Mouse (Mus musculus) thymus, adult 18-20 months (tissue): ENCODE measurements around the gene Cd300ld5.
"Not testable (repeated sequence)": the region's sequence is repeated elsewhere in the genome, so short reads cannot be mapped to it uniquely, and the experiment has no call there.

ENCODE experiments used
- DNase-seq, 2 experiments: peaks; one replicate each; pipeline ENCODE4 v3.0.0; 2022; ENCODE audit warnings: mixed read lengths in 2 of 2

Gene Cd300ld5

GRCm38 (mm10) chr11:115037669-115038068 is at the start of gene Cd300ld5:
Cd300ld5 (minus strand) TSS chr11:115037769.
- DNase-seq, result not testable (repeated sequence)

GRCm38 (mm10) chr11:115086213-115086612 is 48.6 kb upstream of the Cd300ld5 start:
- DNase-seq, result no peak

GRCm38 (mm10) chr11:115085064-115085463 is 47.5 kb upstream of the Cd300ld5 start:
- no peak for DNase-seq

DNA sequence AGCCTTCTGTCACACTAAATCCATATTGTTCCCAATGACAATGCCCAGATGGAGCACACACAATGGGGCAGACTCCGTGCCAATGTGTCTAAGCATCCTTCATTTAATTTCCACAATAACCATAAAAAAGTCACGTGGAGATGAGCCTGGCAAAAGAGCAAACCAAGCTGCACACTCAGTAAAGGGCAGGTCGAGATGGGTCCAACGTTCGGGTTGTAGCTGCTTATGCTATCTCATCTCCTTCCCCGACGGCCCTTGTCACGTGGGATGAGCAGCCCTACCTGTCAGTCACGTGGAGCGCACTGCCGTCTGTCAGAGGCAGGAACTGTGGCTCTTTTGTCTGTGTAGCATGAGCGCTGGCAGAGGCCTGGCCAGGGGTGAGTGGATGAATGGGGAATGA is 47.0 kb upstream of the Cd300ld5 start:
- no peak for DNase-seq

DNA sequence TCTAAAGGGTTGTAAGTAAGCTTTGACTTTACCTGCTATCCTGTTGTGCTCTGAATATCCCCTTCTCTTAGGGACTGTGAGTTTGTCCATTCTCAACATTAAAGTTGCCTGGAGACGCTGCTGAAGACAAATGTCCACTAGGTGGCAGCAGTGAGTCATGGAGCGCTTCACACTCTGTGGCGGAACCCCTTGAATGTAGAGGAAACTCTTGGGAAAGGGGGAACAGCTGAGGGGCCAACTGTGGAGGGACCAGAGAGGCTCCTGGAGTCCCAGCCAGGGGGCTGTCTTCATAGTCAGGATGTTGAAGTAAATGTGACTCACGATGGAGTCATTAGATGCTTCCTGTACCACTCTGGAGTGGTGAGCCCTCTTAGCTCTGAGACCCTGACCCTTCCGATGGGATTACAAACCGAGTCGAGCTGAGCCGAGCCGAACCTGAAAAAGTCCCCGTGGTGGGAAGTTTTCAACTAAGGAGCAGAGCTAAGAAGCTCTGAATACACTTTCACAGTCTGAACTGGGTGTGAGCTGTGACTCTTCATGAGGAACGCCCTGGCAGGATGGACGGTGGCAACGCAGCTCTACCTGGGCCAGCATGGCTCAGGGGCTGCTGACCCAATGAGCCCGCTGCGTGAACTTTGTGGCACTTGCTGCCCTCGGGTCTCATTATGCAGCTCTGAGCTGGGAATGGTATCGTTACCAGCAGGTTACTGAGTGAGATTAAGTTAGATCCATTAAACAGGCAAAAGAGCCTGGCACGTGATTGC is 46.0 kb upstream of the Cd300ld5 start:
- peak; percentile 9 to 22 for DNase-seq

DNA sequence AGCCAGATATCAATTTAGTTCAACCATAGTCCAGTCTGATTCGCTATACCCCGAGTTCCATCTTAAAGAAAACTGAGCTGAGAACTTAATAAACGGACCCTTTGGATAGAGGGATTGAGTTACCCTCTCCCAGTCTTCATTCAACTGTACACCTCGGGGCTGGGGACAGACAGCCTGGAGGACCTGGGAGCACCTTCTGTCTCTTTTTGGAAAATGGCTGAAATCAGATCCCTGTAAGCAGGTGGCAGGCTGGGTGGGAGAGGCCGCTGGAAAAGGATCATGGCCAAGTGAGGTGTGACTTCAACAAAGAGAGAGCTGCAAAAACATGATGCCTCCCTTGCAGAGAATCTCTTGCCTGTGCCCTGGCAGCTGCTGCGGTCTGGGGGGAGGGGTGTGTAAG is 44.6 kb upstream of the Cd300ld5 start:
- DNase-seq, result no peak

- DNase-seq, result no peak
Observed at GRCm38 (mm10) chr11:115081373-115081772, 43.8 kb upstream of the Cd300ld5 start.

DNA sequence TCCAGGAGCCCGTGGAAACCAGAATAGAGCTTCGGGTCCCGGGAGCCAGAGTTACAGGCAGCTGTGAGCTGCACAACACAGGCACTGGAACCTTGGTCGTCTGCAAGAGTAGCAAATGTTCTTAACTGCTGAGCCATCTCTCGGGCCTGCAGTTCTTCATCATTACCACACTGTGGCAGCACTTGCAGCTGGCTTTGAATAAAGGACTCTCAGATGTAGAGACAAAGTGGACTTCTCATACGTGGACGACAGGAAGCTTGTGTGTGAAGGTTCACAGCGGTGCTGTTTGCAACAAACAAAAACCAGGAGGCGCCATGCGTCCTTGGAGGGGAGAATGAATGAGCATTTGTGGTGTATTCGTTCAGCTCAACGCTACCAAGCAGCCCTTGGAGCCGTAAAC is 43.3 kb upstream of the Cd300ld5 start:
- DNase-seq, result no peak

GRCm38 (mm10) chr11:115078680-115079079 is 41.1 kb upstream of the Cd300ld5 start:
- no peak for DNase-seq

DNA sequence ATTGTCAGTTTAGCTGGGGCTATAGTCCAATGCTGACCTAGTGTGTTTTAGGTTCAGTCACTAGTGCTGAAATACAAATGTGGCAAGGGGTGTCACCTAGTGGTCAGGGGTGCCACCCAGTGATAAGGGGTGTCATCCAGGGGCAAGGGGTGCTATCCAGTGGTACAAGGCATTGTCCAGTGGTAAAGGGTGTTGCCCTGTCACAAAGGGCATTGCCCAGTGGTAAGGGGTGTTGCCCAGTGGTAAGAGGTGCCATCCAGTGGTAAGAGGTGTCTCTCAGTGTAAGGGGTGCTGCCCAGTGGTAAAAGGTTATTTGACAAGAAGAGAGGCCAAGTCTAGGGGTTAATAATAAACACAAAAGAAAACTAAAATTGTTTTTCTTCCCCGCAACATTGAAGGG is 39.9 kb upstream of the Cd300ld5 start:
- no peak for DNase-seq

DNA sequence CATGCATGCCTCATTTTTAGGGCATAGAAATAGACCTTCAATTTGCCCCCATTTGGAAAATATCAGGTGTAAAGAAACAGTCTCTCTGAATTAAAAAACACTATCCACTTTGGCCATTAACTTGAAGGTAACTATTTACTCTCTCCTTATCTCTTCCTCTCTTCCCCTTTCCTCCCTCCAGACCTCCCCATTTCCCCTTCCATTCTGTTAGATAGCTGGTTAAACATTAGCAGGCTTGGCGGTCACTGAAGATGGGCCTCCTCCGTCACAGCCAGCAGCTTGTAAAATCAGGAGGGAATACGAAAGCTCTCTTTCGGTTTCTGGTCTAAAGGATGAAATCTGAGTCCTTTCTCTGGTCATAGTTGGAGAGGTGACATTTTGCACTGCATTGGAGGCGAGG is 38.3 kb upstream of the Cd300ld5 start:
- no peak for DNase-seq

DNA sequence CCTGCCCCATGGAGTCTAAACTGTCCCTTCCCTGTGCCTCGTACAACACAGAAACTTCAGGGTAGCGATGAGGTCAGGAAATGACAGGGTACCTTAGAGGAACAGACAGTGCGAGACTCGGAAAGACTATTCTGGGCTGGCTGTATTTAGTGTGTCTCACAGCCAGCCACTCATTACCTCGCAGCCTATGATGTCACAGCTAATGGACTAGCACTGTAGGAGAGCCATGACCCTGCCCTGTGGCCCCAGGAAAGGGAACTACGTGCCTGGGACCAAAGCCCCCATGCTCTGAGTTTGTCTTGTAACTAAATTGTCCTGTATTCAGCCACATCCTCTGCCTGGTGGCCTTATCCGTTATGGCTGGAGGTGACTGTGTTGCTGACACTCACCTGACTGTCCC is 37.8 kb upstream of the Cd300ld5 start:
- no peak for DNase-seq

- no peak for DNase-seq
Observed at GRCm38 (mm10) chr11:115073002-115073401, 35.4 kb upstream of the Cd300ld5 start.

- no peak for DNase-seq
Observed at GRCm38 (mm10) chr11:115071631-115072294, 34.2 kb upstream of the Cd300ld5 start.

DNA sequence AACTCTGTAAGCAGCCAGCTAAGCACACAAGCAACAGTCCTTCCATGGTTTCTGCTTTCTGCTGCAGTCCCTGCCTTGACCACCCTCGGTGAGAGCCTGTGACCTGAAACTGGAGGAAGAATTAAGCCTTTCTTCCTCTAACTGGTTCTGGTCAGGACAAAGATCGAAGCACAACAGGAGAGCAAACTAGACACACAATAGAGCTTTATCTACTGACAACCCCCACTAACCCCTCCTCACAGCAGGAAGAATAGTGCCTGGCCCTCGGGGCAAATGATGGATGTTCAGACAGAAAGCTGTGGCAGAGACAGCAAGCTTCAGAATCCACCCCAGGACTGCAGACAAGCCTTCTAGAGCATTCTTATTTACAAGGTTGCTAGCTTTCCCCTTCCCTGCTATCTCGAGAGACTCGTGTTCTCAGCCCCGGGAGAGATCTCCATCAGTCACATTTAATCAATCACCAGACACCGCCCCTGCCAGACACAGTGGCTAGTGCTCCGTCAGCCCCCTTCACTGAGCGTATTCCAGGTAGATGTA is 33.5 kb upstream of the Cd300ld5 start:
- no peak for DNase-seq

GRCm38 (mm10) chr11:115066768-115067167 is 29.2 kb upstream of the Cd300ld5 start:
- DNase-seq, result no peak

DNA sequence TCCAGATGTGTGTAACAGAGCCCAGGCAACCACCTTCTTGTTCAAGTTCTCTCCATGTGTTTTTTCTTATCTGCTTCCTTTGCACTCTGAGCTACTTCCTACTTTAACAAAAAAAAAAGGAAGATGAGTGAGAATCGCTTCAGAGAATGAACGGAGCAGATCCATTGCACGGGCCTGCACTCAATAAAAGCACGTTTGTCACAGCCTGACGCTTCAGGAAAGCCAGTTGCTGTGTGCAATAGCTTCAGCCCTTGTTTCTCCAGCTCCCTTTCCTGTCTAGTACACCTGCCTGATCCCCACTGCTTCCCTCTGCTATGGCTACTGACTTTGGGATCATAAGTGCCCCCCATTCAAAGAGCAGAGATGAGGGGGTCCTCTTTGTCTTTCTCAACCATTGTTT is 24.5 kb upstream of the Cd300ld5 start, which contains the start of gene Cd300e:
TSS of gene Cd300e (minus strand) at position 101 of the 400 bp plus-strand sequence.
- no peak for DNase-seq

DNA sequence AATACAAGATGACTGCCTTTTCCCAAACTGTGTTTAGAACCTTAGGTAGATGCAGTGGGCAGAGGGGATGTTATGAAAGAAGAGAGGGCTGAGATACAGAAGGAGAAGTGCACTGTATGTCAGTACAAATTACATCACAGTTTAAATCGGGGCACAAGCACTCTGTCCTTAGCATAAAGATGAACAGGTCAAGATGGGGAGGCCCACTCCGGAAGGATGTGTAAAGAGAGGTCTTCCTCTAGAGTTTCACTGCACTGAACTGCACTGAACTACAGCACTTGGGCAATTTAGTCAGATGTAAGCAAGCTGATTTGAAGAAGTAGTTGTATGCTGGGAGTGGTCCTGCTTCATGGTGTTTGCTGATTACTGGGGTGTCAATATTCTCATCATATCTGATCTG is 22.2 kb upstream of the Cd300ld5 start:
- no peak for DNase-seq

DNA sequence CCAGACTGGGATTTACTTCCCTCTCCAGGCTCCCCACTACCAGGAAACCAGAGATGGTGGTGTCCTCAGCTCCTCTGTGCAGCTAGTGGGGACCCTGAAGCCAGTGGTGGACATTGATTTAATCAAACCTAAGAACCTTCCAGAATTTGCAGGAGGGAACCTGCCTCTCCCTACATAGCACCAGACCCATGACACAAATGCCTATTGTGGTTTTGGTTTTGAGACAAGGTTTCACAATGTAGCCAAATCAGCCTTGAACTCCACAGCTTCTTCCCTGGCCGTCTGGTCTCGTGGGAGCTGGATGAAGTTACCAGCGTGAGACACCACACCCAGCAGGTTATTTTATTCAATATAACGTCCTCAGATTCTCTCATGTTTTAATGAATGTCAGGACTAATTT is 21.1 kb upstream of the Cd300ld5 start:
- DNase-seq, result no peak

GRCm38 (mm10) chr11:115054537-115054936 is 17.0 kb upstream of the Cd300ld5 start:
- no peak for DNase-seq

DNA sequence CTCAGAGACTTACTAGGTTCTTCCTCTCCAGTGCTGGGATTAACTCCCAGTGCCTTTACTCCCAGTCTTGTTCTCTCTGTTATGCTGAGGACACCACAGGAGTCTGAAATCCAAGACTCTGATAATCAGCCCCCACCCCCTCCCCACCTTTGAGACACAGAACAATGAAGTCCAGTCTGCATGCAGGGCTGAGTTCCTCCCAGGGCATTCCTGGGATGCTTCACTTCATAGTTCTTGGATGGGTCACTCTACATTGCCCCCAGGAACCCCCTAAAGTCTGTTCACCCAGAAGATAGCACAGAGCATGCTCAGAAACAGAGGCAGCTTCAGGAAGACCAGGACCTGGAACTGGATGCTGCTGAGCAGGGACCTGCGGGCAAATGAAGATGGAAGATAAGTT is 15.4 kb upstream of the Cd300ld5 start:
- no peak for DNase-seq

DNA sequence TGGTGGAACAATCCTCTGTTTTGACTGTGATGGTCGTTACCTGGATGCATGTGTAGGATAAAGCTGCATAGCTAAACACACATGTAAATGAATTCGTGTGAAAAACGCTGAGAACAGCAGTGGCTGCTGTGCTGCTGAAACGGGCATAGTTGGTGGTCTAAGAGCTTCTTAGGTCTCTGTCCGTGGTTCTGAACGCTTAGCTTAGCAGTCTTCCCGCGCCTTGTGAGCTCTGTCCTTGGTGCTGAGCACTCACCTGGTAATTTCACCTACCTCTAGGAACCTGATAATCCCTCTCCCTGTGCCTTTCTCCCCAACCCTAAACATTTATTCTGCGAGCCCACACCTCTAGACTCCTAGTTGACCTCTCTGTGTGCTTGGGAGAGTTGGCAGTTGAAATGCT is 14.6 kb upstream of the Cd300ld5 start:
- DNase-seq, result no peak

DNA sequence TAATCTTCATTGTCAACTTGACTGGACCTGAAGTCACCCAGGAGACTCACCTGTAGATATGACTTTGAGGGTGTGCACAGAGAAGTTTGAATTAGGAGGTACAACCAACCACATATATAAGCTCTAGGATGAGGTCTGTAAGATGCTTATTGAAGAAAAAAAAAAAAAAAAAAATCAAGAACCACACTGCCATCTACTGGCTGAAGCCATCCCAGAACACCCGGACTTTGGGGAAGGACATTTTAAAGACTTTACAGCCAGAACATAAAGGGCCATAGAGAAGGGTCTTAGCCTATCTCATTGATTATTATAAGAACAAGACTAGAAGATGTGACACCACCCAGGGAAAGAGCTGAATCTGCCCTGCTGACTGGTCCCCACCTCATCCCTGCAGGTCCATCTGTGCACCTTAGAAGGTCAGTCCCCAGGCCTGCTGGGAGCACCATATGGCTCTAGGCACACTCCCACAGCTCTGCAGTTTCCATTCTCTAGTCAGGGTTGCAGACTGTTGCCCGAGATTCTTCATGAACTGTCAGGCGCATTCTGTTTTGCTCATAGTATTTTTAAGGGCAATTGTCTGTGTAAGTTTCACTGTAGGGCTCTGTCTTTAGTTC is 11.8 kb upstream of the Cd300ld5 start:
- no peak for DNase-seq

GRCm38 (mm10) chr11:115048259-115048658 is 10.7 kb upstream of the Cd300ld5 start, which contains the start of gene Cd300ld3:
Cd300ld3 (minus strand) TSS chr11:115048409.
- DNase-seq, result no peak
